Mouse (Mus musculus): ENCODE measurements at regions not wholly inside any gene's neighbourhood (a gene's known extent, or its start where the extent isn't known, plus 50 kb on each side); places are given as distances from the start of the nearest gene placed in this dataset.

DNA sequence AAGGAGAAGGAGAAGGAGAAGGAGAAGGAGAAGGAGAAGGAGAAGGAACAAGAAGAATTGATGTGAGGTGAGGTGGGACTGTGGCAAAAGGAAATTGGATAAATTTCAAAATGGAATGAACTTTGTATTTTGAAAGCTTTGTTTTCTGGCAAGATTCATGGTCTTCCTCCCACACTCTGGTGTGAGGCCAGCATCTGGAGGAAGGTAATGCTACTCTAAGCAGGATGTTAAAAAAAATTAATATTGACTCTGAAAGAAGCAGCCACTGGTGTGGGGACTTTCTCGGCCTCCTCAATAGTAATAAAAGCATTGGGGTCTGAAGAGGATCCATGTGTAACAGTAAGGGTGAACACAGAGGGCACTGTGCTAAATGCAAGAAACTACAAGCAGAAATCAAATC is 59.4 kb upstream of the Cyp1b1 start:
- no peak for TF ChIP-seq CTCF (IDR thresholded peaks at IDR 0.05; ENCODE audit: borderline replicate concordance, insufficient read depth, low read length)
- TF ChIP-seq POLR2A (IDR thresholded peaks at IDR 0.05; ENCODE audit: low read depth, low read length) = no peak
